14 mouse cellular contexts compared by ENCODE assay signal in the genomic region with DNA sequence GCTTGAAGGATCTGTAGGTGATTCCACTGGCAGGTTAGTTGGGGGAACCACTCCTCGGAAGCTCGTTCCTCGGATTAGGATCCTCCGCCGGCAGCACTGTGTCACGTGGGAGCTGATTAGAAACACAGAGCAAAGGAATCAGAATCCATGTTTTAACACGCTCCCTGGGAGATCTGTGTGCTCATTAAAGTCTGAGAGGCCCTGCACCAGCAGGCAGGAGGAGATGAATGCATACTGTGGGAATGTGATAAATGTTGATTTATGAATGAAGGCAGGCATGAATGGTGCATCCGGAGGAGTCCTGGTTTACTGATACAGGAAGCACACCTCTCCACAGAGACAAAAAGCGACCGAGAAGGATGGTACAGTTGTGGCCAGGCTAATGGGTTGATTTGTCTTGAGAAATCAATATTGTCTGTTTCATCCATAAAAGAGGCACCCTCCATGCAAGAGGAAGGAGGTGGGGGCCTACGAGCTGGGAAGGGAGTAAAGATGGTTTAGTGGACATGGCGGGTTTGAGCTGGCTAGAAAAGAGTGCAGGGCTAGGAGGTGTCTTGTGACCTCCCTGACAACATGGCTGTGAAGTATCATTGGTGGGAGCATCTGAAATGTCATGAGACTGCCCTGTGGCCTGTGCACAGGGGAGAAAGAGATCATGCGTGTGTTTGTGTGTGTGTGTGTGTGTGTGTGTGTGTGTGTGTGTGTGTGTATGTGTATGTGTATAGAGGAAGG.
DNase-seq lines count a peak whose midpoint lies in the region; ATAC-seq lines count a peak whose summit lies in the region.
"Had no signal": no experiment of that assay in that cellular context is flagged by ENCODE, and none has a peak within 500 bp of the region (broad histone marks: within the 10 kb centered on the region; RNA-seq: fewer than 3 reads in every experiment).

No protein-coding gene starts in this region.

- H3K27me3 ChIP-seq in embryonic facial prominence, embryonic 12.5 days = no peaks in the 10 kb centered on the region
- no peaks in the 10 kb centered on the region for H3K27me3 ChIP-seq in embryonic facial prominence, embryonic 10.5 days (replicated peaks; ENCODE audit: low read depth, poor library complexity, severe bottlenecking)
- no peaks in the 10 kb centered on the region for H3K27me3 ChIP-seq in neural tube, embryonic 12.5 days (replicated peaks)
- H3K27me3 ChIP-seq in midbrain, embryonic 14.5 days (ENCODE audit: control insufficient read depth, insufficient read depth, low read length) = no peaks in the 10 kb centered on the region
- H3K27me3 ChIP-seq: heart, embryonic 15.5 days had no signal

- no peak overlapping the region for H3K4me3 ChIP-seq in embryonic facial prominence, embryonic 12.5 days
- H3K4me3 ChIP-seq in embryonic facial prominence, embryonic 10.5 days = no peak overlapping the region
- H3K4me3 ChIP-seq in neural tube, embryonic 12.5 days = no peak overlapping the region
- no peak overlapping the region for H3K4me3 ChIP-seq in midbrain, embryonic 14.5 days (replicated peaks; ENCODE audit: low read depth, low read length)
- H3K4me3 ChIP-seq: erythroblast, embryonic 14.5 days; heart, embryonic 15.5 days had no signal

- no peak overlapping the region for H3K9ac ChIP-seq in embryonic facial prominence, embryonic 12.5 days
- no peak overlapping the region for H3K9ac ChIP-seq in neural tube, embryonic 12.5 days
- no peak overlapping the region for H3K9ac ChIP-seq in midbrain, embryonic 14.5 days (replicated peaks; ENCODE audit: low read length)
- H3K9ac ChIP-seq: heart, embryonic 15.5 days had no signal

- no peak for DNase-seq in embryonic facial prominence, embryonic 10.5 days (ENCODE audit: low spot score)
- DNase-seq in neural tube, embryonic 10.5 days (ENCODE audit: extremely low spot score, low spot score) = no peak
- peak; percentile 79 for DNase-seq in midbrain, embryonic 14.5 days
- DNase-seq in retina, postnatal 1 day = peak; percentile 76
- no peak for DNase-seq in layer of hippocampus, postnatal 14 days (ENCODE audit: low spot score in 2 of 2)
- no peak for DNase-seq in frontal cortex, postnatal 10 days (ENCODE audit: low spot score in 2 of 2)
- DNase-seq: kidney, adult 2 months; kidney, postnatal 36 days; lung, adult 18-20 months; thymus, adult 18-20 months had no signal

- 0 out of 2 replicates have a peak, but pooled peaks have one; percentile 35 for ATAC-seq in embryonic facial prominence, embryonic 12.5 days (ENCODE audit: insufficient number of reproducible peaks, insufficient read depth, low FRiP score, low TSS enrichment)
- ATAC-seq in neural tube, embryonic 12.5 days (ENCODE audit: low FRiP score, low read depth) = peak; percentile 74
- ATAC-seq in midbrain, embryonic 14.5 days (ENCODE audit: low FRiP score, low TSS enrichment) = peak; percentile 73

- no peaks in the 10 kb centered on the region for H3K9me3 ChIP-seq in embryonic facial prominence, embryonic 12.5 days
- no peaks in the 10 kb centered on the region for H3K9me3 ChIP-seq in embryonic facial prominence, embryonic 10.5 days
- H3K9me3 ChIP-seq in neural tube, embryonic 12.5 days = no peaks in the 10 kb centered on the region
- H3K9me3 ChIP-seq in midbrain, embryonic 14.5 days (ENCODE audit: control insufficient read depth, low read length) = no peaks in the 10 kb centered on the region
- H3K9me3 ChIP-seq: heart, embryonic 15.5 days had no signal

- H3K4me1 ChIP-seq in embryonic facial prominence, embryonic 12.5 days = no peaks in the 10 kb centered on the region; the same call in 1 of the 2 replicates
- H3K4me1 ChIP-seq in embryonic facial prominence, embryonic 10.5 days = no peaks in the 10 kb centered on the region
- H3K4me1 ChIP-seq in neural tube, embryonic 12.5 days = no peaks in the 10 kb centered on the region
- H3K4me1 ChIP-seq in midbrain, embryonic 14.5 days (ENCODE audit: control insufficient read depth, insufficient read depth, low read length) = no peaks in the 10 kb centered on the region
- H3K4me1 ChIP-seq: heart, embryonic 15.5 days had no signal

- H3K27ac ChIP-seq in embryonic facial prominence, embryonic 12.5 days = no peak overlapping the region
- no peak overlapping the region for H3K27ac ChIP-seq in embryonic facial prominence, embryonic 10.5 days (replicated peaks)
- no peak overlapping the region for H3K27ac ChIP-seq in neural tube, embryonic 12.5 days
- H3K27ac ChIP-seq in midbrain, embryonic 14.5 days (replicated peaks; ENCODE audit: low read depth, low read length) = 0 out of 2 replicates have a peak overlapping the region, but pooled peaks have one; percentile 32
- H3K27ac ChIP-seq: heart, embryonic 15.5 days had no signal

- no peaks in the 10 kb centered on the region for H3K36me3 ChIP-seq in embryonic facial prominence, embryonic 12.5 days
- H3K36me3 ChIP-seq in embryonic facial prominence, embryonic 10.5 days (replicated peaks) = no peaks in the 10 kb centered on the region
- H3K36me3 ChIP-seq in neural tube, embryonic 12.5 days = no peaks in the 10 kb centered on the region
- H3K36me3 ChIP-seq in midbrain, embryonic 14.5 days (ENCODE audit: control insufficient read depth, insufficient read depth, low read length) = no peaks in the 10 kb centered on the region
- H3K36me3 ChIP-seq: heart, embryonic 15.5 days had no signal

- H3K4me2 ChIP-seq in embryonic facial prominence, embryonic 12.5 days (replicated peaks) = no peak overlapping the region
- H3K4me2 ChIP-seq in neural tube, embryonic 12.5 days (replicated peaks) = no peak overlapping the region
- no peak overlapping the region for H3K4me2 ChIP-seq in midbrain, embryonic 14.5 days (ENCODE audit: low read length)
- H3K4me2 ChIP-seq: heart, embryonic 15.5 days had no signal

- 82% methylated on average over 13 of the region's 13 CpGs for WGBS in embryonic facial prominence, embryonic 12.5 days
- WGBS in embryonic facial prominence, embryonic 10.5 days = 90% methylated on average over 13 of the region's 13 CpGs
- 63% methylated on average over 13 of the region's 13 CpGs for whole genome bisulfite sequencing in neural tube, embryonic 12.5 days
- WGBS in midbrain, embryonic 14.5 days = 36% methylated on average over 13 of the region's 13 CpGs

Comparison
In these comparisons a context has a peak if more than half of its experiments do, and no peak if none do; other contexts are left out.
1. DNase-seq: peak in midbrain, embryonic 14.5 days (single experiment) and retina, postnatal 1 day (single experiment); none in embryonic facial prominence, embryonic 10.5 days (single experiment), neural tube, embryonic 10.5 days (single experiment), layer of hippocampus, postnatal 14 days (0 of 2) and frontal cortex, postnatal 10 days (0 of 2).
2. Peak in every context shown above with its lines, with median percentiles within 50 percentile points of each other: ATAC-seq.